Mouse (Mus musculus) thymus, postnatal 14 days (tissue): Measurements from ENCODE around the gene Slc35g1.

Experiments
- DNase-seq: peaks from one replicate; pipeline ENCODE4 v3.0.0; 2021

Slc35g1 gene

GRCm38 (mm10) chr19:38396633-38396970, 822 bp downstream of the Slc35g1 start:
- peak; percentile 8 for DNase-seq

- no peak for DNase-seq
Measured at GRCm38 (mm10) chr19:38397004-38397403, 1.2 kb downstream of the Slc35g1 start.

- DNase-seq, result no peak
Measured at GRCm38 (mm10) chr19:38398966-38399365, 3.2 kb downstream of the Slc35g1 start.

DNA sequence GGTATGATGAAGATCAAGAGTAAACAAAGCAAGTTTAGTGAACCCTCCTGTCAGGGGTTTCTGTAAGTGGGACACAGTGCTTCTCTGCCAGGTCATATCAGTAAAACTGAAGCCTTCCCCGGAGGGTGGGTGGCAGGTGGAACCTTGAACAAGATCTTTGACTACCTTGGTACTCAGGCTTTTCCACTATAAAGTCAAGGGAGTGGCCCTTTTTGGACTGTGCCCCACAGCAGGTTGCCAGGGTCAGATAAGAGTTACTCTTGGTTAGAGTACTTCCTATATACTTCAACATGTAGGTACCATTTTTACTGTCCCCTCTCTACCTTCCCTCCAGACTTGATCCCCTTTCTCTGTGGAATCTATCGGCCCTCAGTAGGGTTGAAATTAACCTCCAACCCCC, 5.1 kb downstream of the Slc35g1 start:
- DNase-seq, result no peak

DNA sequence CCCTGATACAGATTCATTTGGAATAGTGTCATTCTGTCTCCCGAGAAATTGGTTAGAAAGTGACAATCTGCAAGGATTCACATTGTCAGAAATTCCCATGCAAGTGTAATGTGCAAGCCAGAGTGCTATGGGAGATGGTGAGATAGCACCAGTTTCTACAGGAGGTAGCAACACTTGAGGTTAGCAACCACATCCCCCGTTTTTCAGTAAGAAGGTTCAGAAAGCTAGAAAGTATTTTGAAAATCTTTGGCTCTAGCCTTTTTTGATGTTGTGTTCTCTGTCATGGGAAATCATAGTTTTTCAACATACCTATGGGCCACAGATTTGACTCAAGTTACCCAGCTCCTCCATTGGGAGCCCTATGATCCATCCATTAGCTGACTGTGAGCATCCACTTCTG, 5.6 kb downstream of the Slc35g1 start:
- no peak for DNase-seq

DNA sequence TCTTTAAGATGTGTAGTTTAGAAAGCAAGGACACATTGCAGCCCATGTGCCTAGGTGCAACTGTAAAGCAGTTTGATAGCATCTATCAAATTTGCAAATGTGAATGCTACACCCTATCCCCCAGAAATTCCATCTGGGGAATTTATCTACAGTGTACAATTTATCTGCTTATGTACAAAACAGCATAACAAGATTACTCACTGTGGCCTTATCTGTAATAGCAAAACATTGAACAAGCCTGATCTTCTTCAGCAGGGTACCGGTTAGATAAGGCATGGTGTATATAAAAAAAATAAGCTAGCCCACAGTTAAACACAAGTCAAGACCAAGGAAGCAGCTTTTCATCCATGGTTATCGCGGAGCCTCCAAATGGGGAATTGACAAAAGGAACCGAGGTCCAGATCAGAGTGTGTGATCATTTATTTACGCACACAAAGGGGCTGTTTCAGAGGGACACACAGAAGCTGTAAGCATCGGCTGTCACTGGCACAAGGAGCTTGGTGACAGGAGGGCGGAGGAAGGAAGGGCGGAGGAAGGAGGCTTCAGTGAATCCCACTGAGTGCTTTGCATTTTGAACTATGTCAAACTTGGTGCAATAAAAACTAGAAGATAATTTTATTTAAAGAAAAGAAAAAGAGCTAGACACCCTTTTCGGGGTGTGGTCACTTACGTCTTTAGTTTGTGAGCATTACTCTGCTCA, 14.7 kb downstream of the Slc35g1 start:
- no peak for DNase-seq

DNA sequence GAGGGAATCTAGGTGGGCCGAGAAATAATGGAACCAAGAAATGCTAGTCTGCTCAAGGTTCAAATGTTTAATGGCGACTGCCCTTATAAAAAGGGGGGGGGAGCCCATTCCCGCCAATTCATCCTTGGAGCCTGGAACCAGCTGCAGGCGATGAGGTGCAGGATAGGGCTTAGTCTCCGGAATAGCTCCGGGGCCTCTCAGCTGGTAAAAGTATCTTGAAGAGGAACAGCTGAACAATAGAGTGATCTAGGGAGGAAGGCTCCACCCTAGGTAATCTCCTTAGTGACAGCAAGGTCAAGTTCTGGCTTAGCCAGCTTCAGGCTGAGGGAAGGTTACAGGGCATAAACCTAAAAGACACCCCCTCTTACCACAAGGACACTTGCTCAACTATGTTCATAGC, 18.1 kb downstream of the Slc35g1 start:
- no peak for DNase-seq

GRCm38 (mm10) chr19:38418819-38419423, 23.1 kb downstream of the Slc35g1 start:
- DNase-seq, result no peak

DNA sequence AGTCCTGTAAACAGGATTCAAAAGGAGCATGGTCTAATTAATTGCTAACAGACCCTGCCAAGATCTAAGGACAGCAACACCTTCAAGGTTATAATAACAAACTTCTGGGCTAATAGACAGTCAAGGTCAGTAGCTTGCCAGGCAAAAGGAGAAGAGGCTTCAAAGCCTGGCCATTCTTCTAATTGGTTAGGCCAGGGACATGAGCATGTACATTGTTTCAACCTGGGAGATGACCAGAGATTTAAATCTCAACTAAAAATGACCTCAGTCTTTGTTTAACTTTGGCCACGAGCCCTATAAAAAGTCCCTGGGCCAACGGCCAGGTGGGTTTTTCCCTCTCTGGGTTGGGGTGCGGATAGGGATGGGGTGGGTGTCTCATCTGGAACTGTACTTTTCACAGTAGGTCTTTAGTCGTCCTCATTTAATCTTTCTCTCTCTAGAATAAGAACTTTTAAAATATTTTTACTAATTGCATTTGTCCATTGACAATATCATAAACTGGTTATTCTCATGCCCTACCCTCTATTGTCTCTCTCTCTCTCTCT, 25.0 kb downstream of the Slc35g1 start:
- DNase-seq, result no peak

DNA sequence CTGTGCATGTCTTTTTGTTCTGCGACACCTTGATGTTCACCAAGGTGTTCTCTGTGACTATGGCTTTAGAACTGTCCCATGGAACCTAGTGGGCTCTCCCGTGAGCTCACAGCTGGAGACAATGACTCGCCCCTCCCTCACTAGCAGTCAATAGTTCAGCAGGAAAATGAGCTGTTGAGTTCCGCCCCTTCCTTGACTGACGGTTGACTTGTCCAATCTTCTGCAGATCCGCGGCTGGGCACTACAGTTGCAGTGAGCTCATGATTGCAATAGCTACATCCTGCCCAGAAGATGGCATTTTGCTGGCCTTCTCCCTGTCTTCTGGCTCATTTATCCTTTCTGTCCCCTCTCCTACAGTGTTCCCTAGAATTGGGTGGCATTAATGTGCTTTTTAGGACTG, 25.7 kb downstream of the Slc35g1 start:
- peak; percentile 14 for DNase-seq

- no peak for DNase-seq
Measured at GRCm38 (mm10) chr19:38422926-38423325, 27.1 kb downstream of the Slc35g1 start.

DNA sequence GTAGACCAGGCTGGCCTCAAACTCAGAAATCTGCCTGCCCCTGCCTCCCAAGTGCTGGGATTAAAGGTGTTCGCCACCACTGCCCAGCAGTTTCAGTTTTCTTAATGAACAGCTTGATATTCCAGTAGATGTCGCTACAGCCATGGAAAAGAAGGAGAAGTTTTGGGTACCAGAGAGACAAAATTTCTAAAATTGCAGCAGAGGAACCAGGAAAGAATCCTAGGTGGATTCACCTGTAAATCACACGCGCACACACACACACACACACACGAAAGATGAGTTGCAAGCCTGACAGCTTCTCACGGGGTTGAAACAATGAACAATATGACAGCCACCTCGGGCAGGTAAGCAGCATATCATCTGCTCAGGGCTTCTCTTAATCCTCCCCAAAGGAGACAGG, 28.1 kb downstream of the Slc35g1 start:
- DNase-seq, result no peak

DNA sequence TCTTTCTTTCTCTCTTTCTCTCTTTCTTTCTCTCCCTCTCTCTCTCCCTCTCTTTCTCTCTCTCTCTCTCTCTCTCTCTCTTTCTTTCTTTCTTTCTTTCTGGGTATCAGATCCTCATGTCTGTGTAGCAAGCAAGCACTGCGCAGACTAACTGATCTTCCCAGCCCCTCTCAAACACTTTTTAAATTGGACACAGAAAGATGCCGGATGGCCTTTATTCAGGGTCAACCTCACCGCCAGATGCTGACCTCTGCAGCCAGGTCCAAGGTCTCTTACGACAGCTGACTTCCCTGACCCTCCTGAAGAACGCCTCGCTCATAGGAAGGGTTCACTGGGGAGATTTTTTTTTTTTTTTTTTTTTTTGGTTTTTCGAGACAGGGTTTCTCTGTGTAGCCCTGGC, 28.8 kb downstream of the Slc35g1 start:
- DNase-seq, result no peak

GRCm38 (mm10) chr19:38429269-38429668, 33.5 kb downstream of the Slc35g1 start:
- DNase-seq, result peak; percentile 32

DNA sequence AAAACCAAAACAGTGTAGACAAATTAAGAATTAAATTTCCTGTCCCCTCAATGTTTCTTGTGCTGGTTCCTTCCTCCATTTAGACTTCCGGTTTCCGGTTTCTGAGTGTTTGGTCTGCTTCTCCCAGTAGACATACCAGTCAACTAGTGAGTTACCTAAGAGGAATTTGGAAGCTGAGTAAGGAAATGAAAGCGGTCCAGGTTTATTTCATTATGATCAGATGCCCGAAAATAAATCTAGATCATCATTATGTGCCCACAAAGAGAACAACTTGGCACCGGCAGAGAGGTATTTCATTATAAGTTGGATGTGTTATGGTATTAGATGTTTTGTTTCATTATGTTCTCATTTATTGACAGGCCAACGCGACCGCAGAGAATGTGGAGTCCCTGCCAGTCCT, 34.7 kb downstream of the Slc35g1 start:
- no peak for DNase-seq

- DNase-seq, result no peak
Measured at GRCm38 (mm10) chr19:38431326-38431725, 35.5 kb downstream of the Slc35g1 start.

DNA sequence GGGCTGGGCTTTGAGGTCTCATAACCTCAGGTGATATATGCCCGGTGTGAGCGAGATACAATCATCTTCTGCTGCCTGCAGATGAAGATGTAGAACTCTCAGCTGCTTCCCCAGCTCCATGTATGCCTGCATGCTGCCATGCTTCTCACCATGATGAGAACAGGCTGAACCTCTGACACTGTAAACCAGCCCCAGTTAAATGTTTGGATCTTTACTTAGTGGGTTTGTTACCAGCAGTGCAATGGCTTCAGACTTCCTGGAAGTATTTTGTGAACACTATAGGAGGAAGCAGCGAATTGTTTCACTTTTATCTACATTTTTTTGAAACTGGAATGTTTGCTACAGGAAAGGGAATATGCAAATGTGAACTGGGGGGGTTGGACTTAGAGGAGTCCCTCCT, 36.2 kb downstream of the Slc35g1 start:
- DNase-seq, result no peak

- no peak for DNase-seq
Measured at GRCm38 (mm10) chr19:38433381-38433780, 37.6 kb downstream of the Slc35g1 start.

GRCm38 (mm10) chr19:38435221-38435620, 39.4 kb downstream of the Slc35g1 start:
- no peak for DNase-seq

DNA sequence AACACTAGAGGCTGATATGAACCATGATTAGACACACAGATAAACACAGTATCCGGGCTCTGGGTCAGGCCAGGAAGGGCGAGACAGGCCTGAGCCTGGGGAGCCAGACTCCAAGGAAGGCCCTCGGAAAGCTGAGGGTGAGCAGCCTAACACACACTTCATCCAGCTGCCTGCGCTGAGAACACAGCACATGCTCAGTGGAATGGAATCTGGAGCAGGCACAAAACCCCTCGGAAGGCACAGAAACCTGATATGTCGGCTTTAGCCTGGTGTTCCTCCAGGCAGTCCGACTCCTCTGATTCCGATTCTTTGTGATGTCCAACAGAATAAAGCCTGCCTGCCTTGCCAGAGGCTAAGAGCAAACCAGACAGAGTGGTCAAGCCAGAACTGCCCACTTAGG, 46.1 kb downstream of the Slc35g1 start:
- DNase-seq, result no peak

GRCm38 (mm10) chr19:38445758-38446157, 50.0 kb downstream of the Slc35g1 start:
- DNase-seq, result no peak
